Mouse (Mus musculus) stomach, embryonic 15.5 days (tissue): Measurements from ENCODE around the gene Cpped1. TPM values are rescaled to one million over a fixed set of nuclear protein-coding genes. Genes with fewer than 3 reads are reported as not detected.

Experiments used
- ATAC-seq: fragments of 200-750 bp; cut with Nextera tagmentation; 2 replicates; pipeline ENCODE4 v1.8.0; 2017; ENCODE audit warnings: low read depth, moderate number of reproducible peaks, moderate TSS enrichment; ENCODE audit not compliant: insufficient read depth, low FRiP score
- H3K27ac ChIP-seq: fragments of 300-500 bp; sonication (generic); 2 replicates; pipeline ENCODE4 v1.5.1; 2015; ENCODE audit warnings: mild to moderate bottlenecking, inconsistent platforms
- H3K27me3 ChIP-seq: fragments of 300-500 bp; sonication (generic); replicated peaks from 2 replicates; pipeline ENCODE4 v1.6.1; 2015; ENCODE audit warnings: inconsistent platforms
- H3K36me3 ChIP-seq: fragments of 300-500 bp; sonication (generic); 2 replicates; pipeline ENCODE4 v1.6.1; 2015; ENCODE audit warnings: inconsistent platforms
- H3K4me1 ChIP-seq: fragments of 300-500 bp; sonication (generic); 2 replicates; pipeline ENCODE4 v1.6.1; 2015; ENCODE audit warnings: inconsistent platforms
- H3K4me2 ChIP-seq: fragments of 300-500 bp; sonication (generic); 2 replicates; pipeline ENCODE4 v1.6.1; 2015; ENCODE audit warnings: mild to moderate bottlenecking, inconsistent platforms
- H3K4me3 ChIP-seq: fragments of 300-500 bp; sonication (generic); replicated peaks from 2 replicates; pipeline ENCODE4 v1.5.1; 2015; ENCODE audit warnings: inconsistent platforms
- H3K9ac ChIP-seq: fragments of 300-500 bp; sonication (generic); 2 replicates; pipeline ENCODE4 v1.6.1; 2015; ENCODE audit warnings: inconsistent platforms
- H3K9me3 ChIP-seq: fragments of 300-500 bp; sonication (generic); 2 replicates; pipeline ENCODE4 v1.6.1; 2016; ENCODE audit warnings: inconsistent platforms
- WGBS: fragments of 180-500 bp; shearing (Covaris S2); methylation state at CpG from one replicate; pipeline ENCODE4 v1.1.7; 2015; 5-methylcytosine and 5-hydroxymethylcytosine counted together
- polyA plus RNA-seq: library from polyadenylated mRNA; unstranded; fragments of >200 nt; fragmentation: Nextera tagmentation; extraction: Ambion mirVana; gene quantifications from 2 replicates; pipeline ENCODE4 v1.2.1, GENCODE M21; 2015

The Cpped1 gene
- polyA plus RNA-seq, 1 experiment from 2014 or later = 20.8 TPM

DNA sequence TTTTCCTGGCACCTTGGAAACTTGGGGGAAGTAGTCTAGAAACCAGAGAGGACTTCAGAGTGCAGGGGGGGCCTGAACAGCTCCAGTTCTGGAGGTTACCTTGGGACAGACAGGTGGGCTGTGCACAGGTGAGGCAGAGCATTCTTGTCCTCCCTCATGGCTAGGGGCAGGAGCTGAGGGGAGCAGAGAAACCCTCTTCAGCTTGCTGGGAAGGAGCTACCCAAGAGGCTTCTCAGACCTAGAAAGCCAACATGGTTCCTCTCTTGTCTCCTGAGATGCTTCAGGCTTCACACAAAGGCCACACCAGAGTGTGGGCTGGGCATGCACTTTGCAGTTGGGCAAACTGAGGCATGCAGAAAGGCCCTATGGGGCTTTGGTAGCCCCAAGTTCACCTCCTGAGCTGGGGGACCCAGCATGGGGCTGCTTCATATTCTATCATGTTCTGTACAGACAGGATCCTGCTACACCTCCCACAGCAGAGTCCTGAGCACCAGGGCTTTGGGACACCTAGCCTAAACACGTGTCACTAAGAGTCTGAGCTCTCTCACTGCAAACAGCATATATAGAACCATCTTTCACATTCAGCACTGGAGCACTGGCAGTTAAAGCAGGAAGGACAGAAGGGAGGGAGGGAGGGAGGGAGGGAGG is 152.5 kb downstream of the Cpped1 start:
- 64% methylated on average over 1 of the region's 1 CpGs for WGBS
- no peaks in the 10 kb centered on the region for H3K4me1 ChIP-seq
- no peak overlapping the region for H3K9ac ChIP-seq
- no peak overlapping the region for H3K4me3 ChIP-seq
- 0 out of 2 replicates have a peak, but pooled peaks cover 3% of the 10 kb centered on the region for H3K36me3 ChIP-seq
- H3K9me3 ChIP-seq = no peaks in the 10 kb centered on the region
- H3K27ac ChIP-seq = no peak overlapping the region
- no peak for ATAC-seq
- H3K27me3 ChIP-seq = no peaks in the 10 kb centered on the region
- no peak overlapping the region for H3K4me2 ChIP-seq

DNA sequence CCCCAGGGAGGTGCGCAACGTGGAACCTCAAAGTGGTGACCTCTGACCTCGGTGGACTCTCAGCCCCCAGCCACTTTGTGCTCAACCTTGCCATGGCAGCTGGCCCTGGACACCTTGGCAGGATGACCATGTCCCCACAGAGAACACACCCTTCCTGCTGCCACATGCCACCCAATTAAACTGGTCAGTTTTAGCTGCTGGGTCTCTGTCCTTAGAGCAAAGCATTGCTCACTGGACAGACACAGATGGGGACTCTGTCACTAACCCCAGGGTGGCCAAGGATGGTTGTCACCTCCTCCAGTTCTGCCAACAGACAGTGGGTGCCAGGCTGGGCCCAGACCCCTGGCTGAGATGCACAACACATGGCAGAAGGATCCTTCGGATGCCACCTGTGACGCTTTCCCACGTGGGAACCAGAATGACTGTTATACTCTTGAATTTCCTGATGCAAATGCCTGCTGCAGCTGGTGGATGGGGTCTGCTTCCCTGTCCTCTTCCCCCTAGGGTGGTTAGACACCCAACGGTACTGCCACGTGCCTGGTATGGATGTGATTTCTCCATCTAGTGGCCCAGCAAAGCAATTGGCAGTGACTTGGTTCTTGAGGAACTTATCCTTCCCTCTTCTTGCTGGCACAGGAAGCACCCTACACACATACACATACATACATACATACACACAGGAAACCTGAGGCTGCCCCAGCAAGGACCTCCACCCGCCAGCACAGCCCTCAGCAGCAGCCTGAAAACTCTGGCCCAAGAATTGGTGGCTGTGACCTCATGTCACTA is 153.8 kb downstream of the Cpped1 start:
- H3K4me1 ChIP-seq = no peaks in the 10 kb centered on the region
- H3K9ac ChIP-seq = no peak overlapping the region
- 0 out of 2 replicates have a peak, but pooled peaks cover 3% of the 10 kb centered on the region for H3K36me3 ChIP-seq
- H3K27me3 ChIP-seq = no peaks in the 10 kb centered on the region
- no peak overlapping the region for H3K27ac ChIP-seq
- no peak for ATAC-seq
- H3K4me3 ChIP-seq = no peak overlapping the region
- no peaks in the 10 kb centered on the region for H3K9me3 ChIP-seq
- H3K4me2 ChIP-seq = no peak overlapping the region
- WGBS = 80% methylated on average over 9 of the region's 9 CpGs

DNA sequence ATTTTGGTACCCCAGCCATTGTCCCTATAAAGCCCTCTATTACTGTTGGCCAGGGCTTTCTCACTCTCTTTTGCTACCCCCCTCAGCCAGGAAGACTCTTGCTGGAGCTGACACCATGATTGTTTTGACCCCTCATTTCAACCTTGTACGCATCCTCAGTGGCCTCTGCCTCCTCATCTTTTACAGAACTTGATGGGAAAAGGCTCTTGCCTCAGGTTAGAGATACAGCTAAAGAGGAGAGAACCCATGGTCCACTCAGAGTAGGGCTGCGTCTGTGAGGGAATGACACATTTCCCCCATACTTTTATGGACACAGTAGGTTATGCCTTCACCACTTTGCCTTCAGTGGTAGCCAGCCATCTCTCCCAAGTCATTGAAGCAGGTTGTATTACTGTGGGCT is 155.1 kb downstream of the Cpped1 start:
- H3K9me3 ChIP-seq = no peaks in the 10 kb centered on the region
- WGBS = 82% methylated on average over 2 of the region's 2 CpGs
- H3K4me1 ChIP-seq = no peaks in the 10 kb centered on the region
- H3K27ac ChIP-seq = no peak overlapping the region
- H3K4me2 ChIP-seq = no peak overlapping the region
- H3K27me3 ChIP-seq = no peaks in the 10 kb centered on the region
- no peak overlapping the region for H3K9ac ChIP-seq
- ATAC-seq = no peak
- 0 out of 2 replicates have a peak, but pooled peaks cover 3% of the 10 kb centered on the region for H3K36me3 ChIP-seq
- H3K4me3 ChIP-seq = no peak overlapping the region

Other genes starting within 250 kb of the Cpped1 start
- 1.4 and 1.6 TPM in 2 replicates for gene Shisa9, start 74.7 kb upstream of the Cpped1 start, polyA plus RNA-seq